Mouse (Mus musculus) hindbrain, embryonic 13.5 days (tissue): Measurements from ENCODE around the gene Gm13090. TPM values are rescaled to one million over a fixed set of nuclear protein-coding genes. Genes with fewer than 3 reads are reported as not detected.

Experiments
- polyA plus RNA-seq: library from polyadenylated mRNA; unstranded; fragments of >200 nt; fragmentation: Nextera tagmentation; extraction: Ambion mirVana; gene quantifications from 2 replicates; pipeline ENCODE4 v1.2.1, GENCODE M21; 2015

The Gm13090 gene
- polyA plus RNA-seq, 1 experiment from 2014 or later, result not detected

Other genes starting within 250 kb of the Gm13090 start
- gene Errfi1, start 235.7 kb upstream of the Gm13090 start, polyA plus RNA-seq, result 29.0 and 29.5 TPM in 2 replicates
- 359 and 380 TPM in 2 replicates for gene Park7, start 175.1 kb upstream of the Gm13090 start, polyA plus RNA-seq
- 0.22 and 0.38 TPM in 2 replicates for gene Tnfrsf9, start 175.0 kb upstream of the Gm13090 start, polyA plus RNA-seq
- gene Uts2, start 92.5 kb upstream of the Gm13090 start, polyA plus RNA-seq, result not detected in 2 replicates
- 3.7 and 4.2 TPM in 2 replicates for gene Per3, start 44.9 kb upstream of the Gm13090 start, polyA plus RNA-seq
- gene Vamp3, start 31.6 kb upstream of the Gm13090 start, polyA plus RNA-seq, result 59.9 and 61.5 TPM in 2 replicates